22 mouse cellular contexts compared by ENCODE assay signal in genomic region chr9:110892552-110892951, GRCm38 (mm10). TPM values are rescaled to one million over a fixed set of nuclear protein-coding genes. Genes with fewer than 3 reads are reported as not detected.
A peak's percentile ranks its signal among the peaks of the same experiment; 100 is the strongest.
DNase-seq lines count a peak whose midpoint lies in the region.
"Had no signal": no experiment of that assay in that cellular context is flagged by ENCODE, and none has a peak within 500 bp of the region (broad histone marks: within the 10 kb centered on the region; RNA-seq: fewer than 3 reads in every experiment).

No protein-coding gene starts in this region.

- intact Hi-C loops in gastrocnemius, postnatal 14 days (cut with DNase I; ENCODE audit: low total_unique reads) = no loop called here

- DNase-seq in cerebellum, postnatal 10 days = peak; percentile 59 to 64
- no peak for DNase-seq in cerebellum, adult 18-20 months
- peak; percentile 3 for DNase-seq in gastrocnemius, postnatal 14 days
- DNase-seq in gastrocnemius, postnatal 10 days = no peak
- peak; percentile 23 for DNase-seq in brain, adult 2 months (ENCODE audit: low read depth, low spot score)
- DNase-seq in testis, postnatal 14 days (ENCODE audit: low spot score) = no peak
- DNase-seq: adrenal gland, adult 2 months; adrenal gland, adult 8-10 months; adrenal gland, postnatal 10 days; adrenal gland, postnatal 14 days; adrenal gland, postnatal 25 days; adrenal gland, postnatal 36 days; B cell, adult 2 months; cerebellum, adult 11 months; cerebellum, adult 11-12 months; cerebellum, adult 2 months; cerebellum, adult 8-10 months had no signal

RNA-seq across cellular contexts. Expression of gene Tmie, which starts 12.6 kb away (rescaled TPM):
- under 1 TPM; 0.55 to 0.62 TPM for total RNA-seq in gastrocnemius, postnatal 14 days (2021)
- total RNA-seq in gastrocnemius, postnatal 10 days (2021) = under 1 TPM; 0.47 to 0.54 TPM
- total RNA-seq: CH12.LX, MEL had no signal

RNA-seq across cellular contexts. Expression of gene Als2cl, which starts 12.9 kb away (rescaled TPM):
- total RNA-seq in gastrocnemius, postnatal 14 days (2021) = 1 to 10 TPM; 4.0 to 9.5 TPM
- total RNA-seq in gastrocnemius, postnatal 10 days (2021) = 1 to 10 TPM; 4.5 to 9.7 TPM
- total RNA-seq: G1E, MEL had no signal

RNA-seq across cellular contexts. Expression of gene Fam240a, which starts 24.1 kb away (rescaled TPM):
- total RNA-seq in gastrocnemius, postnatal 14 days (2021) = 1 to 10 TPM in 1 of 2 experiments, under 1 TPM in 1; 0.78 to 2.6 TPM
- total RNA-seq in gastrocnemius, postnatal 10 days (2021) = under 1 TPM in 1 of 2 experiments, not detected in 1; 0.99 TPM
- total RNA-seq: adrenal gland, adult 18-20 months; adrenal gland, adult 2 months; adrenal gland, adult 8-10 months; adrenal gland, postnatal 10 days; adrenal gland, postnatal 14 days; adrenal gland, postnatal 25 days; adrenal gland, postnatal 36 days; adrenal gland, postnatal 4 days; CH12.LX; G1E; MEL had no signal

RNA-seq across cellular contexts. Expression of gene Prss50, which starts 34.8 kb away (rescaled TPM):
- total RNA-seq in gastrocnemius, postnatal 14 days (2021) = not detected
- under 1 TPM in 1 of 2 experiments, not detected in 1; 0.41 TPM for total RNA-seq in gastrocnemius, postnatal 10 days (2021)
- total RNA-seq: adrenal gland, adult 18-20 months; adrenal gland, adult 2 months; adrenal gland, adult 8-10 months; adrenal gland, postnatal 25 days; adrenal gland, postnatal 36 days; CH12.LX; G1E; MEL had no signal

RNA-seq across cellular contexts. Expression of gene Prss46, which starts 48.2 kb away (rescaled TPM):
- total RNA-seq in gastrocnemius, postnatal 14 days (2021) = not detected
- under 1 TPM in 1 of 2 experiments, not detected in 1; 0.29 TPM for total RNA-seq in gastrocnemius, postnatal 10 days (2021)
- total RNA-seq: adrenal gland, adult 18-20 months; adrenal gland, adult 2 months; adrenal gland, adult 8-10 months; adrenal gland, postnatal 10 days; adrenal gland, postnatal 14 days; adrenal gland, postnatal 25 days; adrenal gland, postnatal 36 days; adrenal gland, postnatal 4 days; CH12.LX; G1E; MEL had no signal

Comparison
In these comparisons a context has a peak if more than half of its experiments do, and no peak if none do; other contexts are left out.
1. DNase-seq: peak in cerebellum, postnatal 10 days (2 of 2), gastrocnemius, postnatal 14 days (single experiment) and brain, adult 2 months (single experiment); none in cerebellum, adult 18-20 months (0 of 2), gastrocnemius, postnatal 10 days (single experiment) and testis, postnatal 14 days (single experiment).